Mouse (Mus musculus) gastrocnemius, postnatal 25 days (tissue): ENCODE data around the gene Gltp. TPM values are rescaled to one million over a fixed set of nuclear protein-coding genes. Genes with fewer than 3 reads are reported as not detected.

Experiments used
- microRNA-seq, 2 experiments: library from miRNA; unstranded; fragments of <30 nt; microRNA quantifications; one replicate each; pipeline ENCODE4 v1.2.0; 2021; ENCODE audit warnings: borderline replicate concordance in 2 of 2
- total RNA-seq, 2 experiments: library from RNA; stranded (reverse); gene quantifications; 1 replicate in 1 of 2; 2 replicates in 1 of 2; pipeline ENCODE4 v1.2.3; 2021

The Gltp gene
- total RNA-seq, 2 experiments from 2014 or later, result 9.0 to 10.0 TPM

Small RNAs within 50 kb of the gene (microRNA-seq; reads per million reads assigned to microRNA genes)
- gene Mir7028, result 0 to 0.26 reads per million in 2 experiments

Other genes with a start within 250 kb of the Gltp start
- 10 to 100 TPM in 1 of 2 experiments, 1 to 10 TPM in 1; 9.9 to 10.6 TPM for gene Mmab, start 246.9 kb downstream of the Gltp start, total RNA-seq
- gene Mvk, start 246.7 kb downstream of the Gltp start, total RNA-seq, result 1 to 10 TPM; 9.6 to 9.8 TPM
- under 1 TPM; 0.29 to 0.54 TPM for gene Fam222a, start 123.0 kb downstream of the Gltp start, total RNA-seq
- 1 to 10 TPM; 1.6 to 2.7 TPM for gene Trpv4, start 32.6 kb downstream of the Gltp start, total RNA-seq
- 1 to 10 TPM; 2.3 to 2.8 TPM for gene Tchp, start 16.8 kb upstream of the Gltp start, total RNA-seq
- 10 to 100 TPM; 21.7 to 22.1 TPM for gene Ankrd13a, start 83.7 kb upstream of the Gltp start, total RNA-seq
- gene Git2, start 84.5 kb upstream of the Gltp start, total RNA-seq, result 10 to 100 TPM; 16.1 to 21.7 TPM
- 1 to 10 TPM; 5.6 to 7.0 TPM for gene 1500011B03Rik, start 132.5 kb upstream of the Gltp start, total RNA-seq
- not detected for gene 4930519G04Rik, start 162.7 kb upstream of the Gltp start, total RNA-seq
- not detected for gene Gm9936, start 167.7 kb upstream of the Gltp start, total RNA-seq
- gene Oasl2, start 206.0 kb upstream of the Gltp start, total RNA-seq, result 1 to 10 TPM; 1.0 to 1.5 TPM
- under 1 TPM; 0.38 to 0.51 TPM for gene Oasl1, start 232.3 kb upstream of the Gltp start, total RNA-seq